Mouse (Mus musculus) liver, postnatal 0 days (tissue): Measurements from ENCODE around the gene Hils1. TPM values are rescaled to one million over a fixed set of nuclear protein-coding genes. Genes with fewer than 3 reads are reported as not detected.
A peak's percentile ranks its signal among the peaks of the same experiment; 100 is the strongest.

ENCODE experiments used
- ATAC-seq: fragments of 200-750 bp; cut with Nextera tagmentation; 2 replicates; pipeline ENCODE4 v1.8.0; 2017; ENCODE audit warnings: mild to moderate bottlenecking, moderate library complexity
- DNase-seq: peaks from one replicate; pipeline ENCODE4 v3.0.0-alpha.2; 2016
- H3K27ac ChIP-seq: fragments of 300-500 bp; sonication (generic); 2 replicates; pipeline ENCODE4 v1.5.1; 2014; ENCODE audit warnings: antibody characterized with exemption, moderate library complexity, mild to moderate bottlenecking, low read depth
- H3K27me3 ChIP-seq: fragments of 300-500 bp; sonication (generic); 2 replicates; pipeline ENCODE4 v1.6.1; 2014; ENCODE audit warnings: low read length, control low read depth, mixed read lengths; ENCODE audit not compliant: insufficient read depth
- H3K36me3 ChIP-seq: fragments of 300-500 bp; sonication (generic); replicated peaks from 2 replicates; pipeline ENCODE4 v1.6.1; 2014; ENCODE audit warnings: mild to moderate bottlenecking, control low read depth, low read length, moderate library complexity, mixed read lengths; ENCODE audit not compliant: insufficient read depth
- H3K4me1 ChIP-seq: fragments of 300-500 bp; sonication (generic); 2 replicates; pipeline ENCODE4 v1.6.1; 2014; ENCODE audit warnings: antibody characterized with exemption, mild to moderate bottlenecking, control low read depth; ENCODE audit not compliant: insufficient read depth
- H3K4me2 ChIP-seq: fragments of 300-500 bp; sonication (generic); 2 replicates; pipeline ENCODE4 v1.6.1; 2014; ENCODE audit warnings: low read depth, mild to moderate bottlenecking, low read length, moderate library complexity, mixed read lengths
- H3K4me3 ChIP-seq: fragments of 300-500 bp; sonication (generic); 2 replicates; pipeline ENCODE4 v1.5.1; 2014; ENCODE audit warnings: low read depth, low read length
- H3K9ac ChIP-seq: fragments of 300-500 bp; sonication (generic); replicated peaks from 2 replicates; pipeline ENCODE4 v1.6.1; 2014; ENCODE audit warnings: mild to moderate bottlenecking, moderate library complexity
- H3K9me3 ChIP-seq: fragments of 300-500 bp; sonication (generic); 2 replicates; pipeline ENCODE4 v1.6.1; 2016; ENCODE audit warnings: mild to moderate bottlenecking, control low read depth, low read length, mixed read lengths
- CTCF ChIP-seq: sonication (generic); IDR thresholded peaks from 2 replicates; pipeline ENCODE4 v1.5.1; 2016; ENCODE audit warnings: antibody characterized with exemption, low read depth
- EP300 ChIP-seq: IDR thresholded peaks from 2 replicates; pipeline ENCODE4 v1.6.1; 2016; ENCODE audit warnings: antibody characterized with exemption, low read depth, mild to moderate bottlenecking
- WGBS: fragments of 180-500 bp; shearing (Covaris S2); extraction: QIAGEN DNeasy Blood & Tissue Kit; methylation state at CpG from one replicate; pipeline ENCODE4 v1.1.7; 2014; ENCODE audit not compliant: insufficient replicate concordance; 5-methylcytosine and 5-hydroxymethylcytosine counted together
- polyA plus RNA-seq: library from polyadenylated mRNA; unstranded; fragments of >200 nt; fragmentation: Nextera tagmentation; extraction: Ambion mirVana; gene quantifications from 2 replicates; pipeline ENCODE4 v1.2.1, GENCODE M21; 2015

The Hils1 gene
- polyA plus RNA-seq, 1 experiment from 2014 or later = not detected

DNA sequence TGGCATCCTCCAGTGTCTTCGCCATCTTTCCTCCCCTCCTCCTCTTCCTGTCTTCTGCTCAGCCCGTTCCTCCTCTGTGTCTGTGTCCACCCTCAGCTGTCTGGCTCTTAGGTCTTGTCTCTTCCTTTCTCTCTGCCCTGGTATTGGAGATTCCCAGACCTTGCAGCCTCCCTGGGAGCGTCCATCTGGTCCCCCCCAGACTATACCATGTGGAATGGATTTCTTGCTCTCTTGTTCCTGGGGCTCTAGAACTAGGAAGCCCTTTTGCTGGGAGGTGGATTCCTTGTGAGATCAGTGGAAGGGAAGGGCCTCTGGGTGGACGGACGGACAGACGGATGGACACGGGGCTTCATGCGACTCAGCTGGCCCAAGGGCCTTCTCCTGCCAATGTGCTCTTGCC is 28.7 kb downstream of the Hils1 start:
- peaks cover 33% of the 10 kb centered on the region for H3K36me3 ChIP-seq
- ATAC-seq (no peak), DNase-seq (no peak)
- H3K27ac ChIP-seq = peak overlapping the region; percentile 84; the same call in 1 of the 2 replicates
- H3K4me2 ChIP-seq = peak overlapping the region; percentile 88
- H3K4me3 ChIP-seq = no peak overlapping the region
- H3K27me3 ChIP-seq = no peaks in the 10 kb centered on the region
- no peaks in the 10 kb centered on the region for H3K9me3 ChIP-seq
- peak overlapping the region; percentile 93 for H3K9ac ChIP-seq
- TF ChIP-seq EP300 (no peak), CTCF (no peak)
- WGBS = 75% methylated on average over 8 of the region's 8 CpGs
- peaks cover 75% of the 10 kb centered on the region for H3K4me1 ChIP-seq

DNA sequence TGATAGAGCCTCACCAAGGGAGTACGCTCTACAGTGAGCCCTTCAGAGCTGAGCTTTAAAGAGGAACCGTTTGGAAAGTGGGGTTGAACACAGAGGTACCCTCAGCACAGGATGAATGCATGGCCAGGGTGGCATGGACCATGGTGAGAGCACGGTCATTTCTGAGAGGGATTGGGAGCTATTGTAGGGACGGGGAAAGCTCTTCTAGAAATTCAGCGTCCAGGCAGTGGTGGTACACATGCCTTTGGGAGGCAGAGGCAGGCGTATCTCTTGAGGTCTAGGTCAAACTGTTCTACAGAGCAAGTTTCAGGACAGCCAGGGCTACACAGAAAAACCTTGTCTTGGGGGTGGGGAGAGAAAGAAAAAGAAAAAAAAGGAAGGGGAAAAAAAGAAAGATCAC is 29.6 kb downstream of the Hils1 start:
- WGBS = 76% methylated on average over 6 of the region's 6 CpGs
- Histone ChIP-seq H3K27ac (peak overlapping the region; percentile 84), H3K36me3 (peaks cover 40% of the 10 kb centered on the region), H3K4me1 (peaks cover 76% of the 10 kb centered on the region), H3K4me3 (no peak overlapping the region), H3K9me3 (no peaks in the 10 kb centered on the region), H3K27me3 (no peaks in the 10 kb centered on the region), H3K4me2 (peak overlapping the region; percentile 77), H3K9ac (peak overlapping the region; percentile 65)
- DNase-seq (no peak), ATAC-seq (no peak)
- TF ChIP-seq EP300 = no peak
- TF ChIP-seq CTCF = no peak

- peak overlapping the region; percentile 65 for H3K9ac ChIP-seq
- peak overlapping the region; percentile 84 for H3K27ac ChIP-seq
- H3K4me1 ChIP-seq = peaks cover 70% of the 10 kb centered on the region
- H3K4me2 ChIP-seq = peak overlapping the region; percentile 77
- 33% methylated on average over 5 of the region's 5 CpGs for WGBS
- H3K4me3 ChIP-seq = peak overlapping the region; percentile 45
- DNase-seq = peak; percentile 63
- peaks cover 46% of the 10 kb centered on the region for H3K36me3 ChIP-seq
- H3K27me3 ChIP-seq = no peaks in the 10 kb centered on the region
- TF ChIP-seq CTCF = no peak
- peak; percentile 42 for TF ChIP-seq EP300
- peak; percentile 88 for ATAC-seq
- H3K9me3 ChIP-seq = no peaks in the 10 kb centered on the region
Observed at GRCm38 (mm10) chr11:94997596-94997995, 30.2 kb downstream of the Hils1 start.

DNA sequence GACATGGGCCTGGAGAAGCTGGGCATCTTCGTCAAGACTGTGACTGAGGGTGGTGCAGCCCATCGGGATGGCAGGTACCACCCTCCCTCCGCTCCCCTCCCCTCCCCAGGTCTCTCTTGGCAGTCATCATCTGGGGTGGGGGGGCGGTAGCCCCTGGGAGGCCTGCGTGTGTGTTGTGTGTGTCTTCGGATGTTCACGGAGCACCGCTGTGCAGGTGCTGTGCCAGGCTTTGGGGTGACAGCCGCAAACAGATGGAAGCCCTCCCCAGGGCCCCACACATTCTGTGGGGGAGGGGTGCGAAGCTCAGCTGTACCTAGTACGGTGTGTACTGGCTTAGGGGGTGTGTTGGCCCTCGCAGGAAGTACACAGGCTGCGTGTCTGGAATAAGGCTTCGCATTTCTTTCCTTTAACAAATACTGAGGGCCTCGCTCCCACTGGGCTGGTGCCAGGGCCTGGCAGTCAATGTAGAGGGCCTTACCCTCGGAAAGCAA is 30.7 kb downstream of the Hils1 start:
- 40% methylated on average over 16 of the region's 16 CpGs for WGBS
- peak; percentile 56 for DNase-seq
- H3K9ac ChIP-seq = peak overlapping the region; percentile 65
- H3K36me3 ChIP-seq = peaks cover 50% of the 10 kb centered on the region
- peak overlapping the region; percentile 84 for H3K27ac ChIP-seq
- peak overlapping the region; percentile 45 for H3K4me3 ChIP-seq
- H3K9me3 ChIP-seq = no peaks in the 10 kb centered on the region
- no peaks in the 10 kb centered on the region for H3K27me3 ChIP-seq
- peak overlapping the region; percentile 77 for H3K4me2 ChIP-seq
- peaks cover 65% of the 10 kb centered on the region for H3K4me1 ChIP-seq
- no peak for TF ChIP-seq CTCF
- 0 out of 2 replicates have a peak, but pooled peaks have one; percentile 13 for TF ChIP-seq EP300
- ATAC-seq = peak; percentile 62

GRCm38 (mm10) chr11:95000128-95000527 is 32.7 kb downstream of the Hils1 start:
- H3K4me1 ChIP-seq = peaks cover 47% of the 10 kb centered on the region
- no peaks in the 10 kb centered on the region for H3K9me3 ChIP-seq
- H3K9ac ChIP-seq = no peak overlapping the region
- TF ChIP-seq EP300 (no peak), CTCF (no peak)
- H3K27ac ChIP-seq = peak overlapping the region; percentile 55; the same call in 1 of the 2 replicates
- ATAC-seq (no peak), DNase-seq (no peak)
- H3K4me2 ChIP-seq = peak overlapping the region; percentile 50
- peaks cover 54% of the 10 kb centered on the region for H3K36me3 ChIP-seq
- H3K27me3 ChIP-seq = no peaks in the 10 kb centered on the region
- 61% methylated on average over 8 of the region's 8 CpGs for WGBS
- no peak overlapping the region for H3K4me3 ChIP-seq

DNA sequence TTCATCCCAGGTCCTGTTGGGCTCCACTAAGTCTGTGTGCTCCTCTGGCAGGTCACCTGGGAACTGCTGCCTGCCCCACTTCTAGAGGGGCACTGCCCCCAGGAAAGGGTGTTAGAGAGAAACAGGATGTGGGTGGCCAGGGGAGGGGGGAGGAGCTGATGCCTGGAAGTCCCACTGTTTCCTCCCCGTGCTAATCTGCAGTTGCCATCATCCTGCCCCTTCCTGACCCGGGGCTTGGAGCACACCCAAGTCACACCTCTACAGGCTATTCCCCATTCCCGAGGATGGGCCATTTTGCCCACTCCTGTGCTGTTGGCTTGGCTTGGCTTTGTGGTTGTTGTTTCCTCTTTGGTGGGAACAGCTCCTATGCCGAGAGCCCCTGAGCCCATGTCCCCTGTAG is 33.2 kb downstream of the Hils1 start:
- H3K4me2 ChIP-seq = peak overlapping the region; percentile 50

More for the DNA sequence above, 33.2 kb downstream of the Hils1 start:
- Histone ChIP-seq H3K4me1 (peaks cover 43% of the 10 kb centered on the region), H3K9me3 (no peaks in the 10 kb centered on the region), H3K27me3 (no peaks in the 10 kb centered on the region), H3K36me3 (peaks cover 57% of the 10 kb centered on the region), H3K9ac (no peak overlapping the region), H3K27ac (peak overlapping the region; percentile 55; the same call in 1 of the 2 replicates), H3K4me3 (no peak overlapping the region)
- ATAC-seq = no peak
- no peak for TF ChIP-seq CTCF
- no peak for TF ChIP-seq EP300
- DNase-seq = peak; percentile 55
- WGBS = 32% methylated on average over 4 of the region's 4 CpGs
